Mouse (Mus musculus): ENCODE data around the gene Trmt44.
A peak's percentile ranks its signal among the peaks of the same experiment; 100 is the strongest.

Trmt44 gene

GRCm38 (mm10) chr5:35574653-35575599 lies at the start of gene Trmt44:
Gene Trmt44, minus strand, starts transcription at chr5:35575070.
- peak; percentile 80 to 91 for DNase-seq (ENCODE audit: low spot score in 2 of 2)

- DNase-seq (ENCODE audit: low spot score in 2 of 2): no peak
Observed at GRCm38 (mm10) chr5:35623831-35624230, 49.0 kb upstream of the Trmt44 start.

GRCm38 (mm10) chr5:35621114-35621513 lies 46.2 kb upstream of the Trmt44 start:
- no peak for DNase-seq (ENCODE audit: low spot score in 2 of 2)

GRCm38 (mm10) chr5:35616943-35617342 lies 42.1 kb upstream of the Trmt44 start:
- no peak for DNase-seq (ENCODE audit: low spot score in 2 of 2)

DNA sequence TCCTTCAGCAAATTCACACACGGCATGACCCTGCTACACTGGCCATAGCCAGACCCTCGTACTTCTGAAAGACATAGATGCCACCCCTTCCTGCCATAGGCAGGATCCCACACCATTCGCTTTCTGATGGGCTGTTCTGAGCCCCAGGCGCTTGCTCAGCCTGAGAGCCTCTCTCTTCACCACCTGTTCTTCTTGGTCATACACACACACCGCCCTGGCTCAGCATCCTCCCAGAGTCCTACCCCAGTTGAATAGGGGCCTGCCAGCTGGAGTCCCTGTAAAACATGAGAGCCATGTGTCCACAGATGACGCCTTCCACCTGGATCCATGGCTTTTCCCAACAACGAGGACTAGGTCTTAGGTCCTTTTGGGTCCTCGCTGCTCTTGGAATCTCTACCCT lies 37.9 kb upstream of the Trmt44 start:
- DNase-seq (ENCODE audit: low spot score in 2 of 2): no peak

- peak in 1 of 2 experiments; percentile 43 for DNase-seq (ENCODE audit: low spot score in 2 of 2)
Observed at GRCm38 (mm10) chr5:35611900-35612299, 37.0 kb upstream of the Trmt44 start.

DNA sequence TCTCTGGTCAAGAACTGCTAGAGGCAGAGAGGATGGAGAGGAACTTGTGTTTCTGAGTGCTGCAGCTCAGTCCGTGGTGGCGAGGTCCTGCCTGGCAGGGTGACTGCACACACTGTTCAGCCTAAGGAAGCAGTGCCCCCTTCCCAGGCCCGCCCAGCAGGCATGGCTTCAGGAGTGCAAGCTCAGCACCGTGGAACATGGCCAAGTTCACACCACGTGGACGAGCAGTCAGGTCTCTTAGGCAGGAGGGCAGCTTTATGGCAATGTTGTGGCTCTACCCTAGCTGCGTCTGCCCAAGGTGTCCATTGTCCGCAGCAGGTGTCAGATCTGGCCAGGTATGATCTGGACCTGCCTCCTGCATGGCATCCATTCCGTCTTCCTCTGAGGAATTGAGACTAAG lies 36.3 kb upstream of the Trmt44 start:
- DNase-seq (ENCODE audit: low spot score in 2 of 2): no peak

DNA sequence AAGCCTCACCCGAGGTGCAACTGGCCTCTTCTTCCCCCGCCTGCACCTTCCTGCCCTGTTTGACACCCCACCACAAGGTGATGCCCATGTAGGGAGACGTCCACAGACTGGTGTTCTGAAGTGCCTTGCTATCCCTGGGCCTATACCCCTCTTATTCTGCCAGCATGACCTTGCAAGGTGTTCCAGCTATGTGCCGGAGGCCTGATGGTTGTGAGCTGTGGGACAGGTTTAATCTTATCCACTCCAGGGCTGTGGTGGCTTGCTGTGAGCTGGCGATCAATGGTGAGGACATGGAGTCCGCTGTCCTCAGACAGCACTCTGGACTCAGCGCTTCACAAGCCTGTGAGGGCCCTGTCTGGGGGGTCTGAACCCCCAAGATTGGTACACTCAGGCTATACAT lies 35.5 kb upstream of the Trmt44 start:
- DNase-seq (ENCODE audit: low spot score in 2 of 2): no peak

GRCm38 (mm10) chr5:35609971-35610370 lies 35.1 kb upstream of the Trmt44 start:
- DNase-seq (ENCODE audit: low spot score in 2 of 2): no peak

GRCm38 (mm10) chr5:35609381-35609780 lies 34.5 kb upstream of the Trmt44 start:
- DNase-seq (ENCODE audit: low spot score in 2 of 2): peak in 1 of 2 experiments; percentile 22

DNA sequence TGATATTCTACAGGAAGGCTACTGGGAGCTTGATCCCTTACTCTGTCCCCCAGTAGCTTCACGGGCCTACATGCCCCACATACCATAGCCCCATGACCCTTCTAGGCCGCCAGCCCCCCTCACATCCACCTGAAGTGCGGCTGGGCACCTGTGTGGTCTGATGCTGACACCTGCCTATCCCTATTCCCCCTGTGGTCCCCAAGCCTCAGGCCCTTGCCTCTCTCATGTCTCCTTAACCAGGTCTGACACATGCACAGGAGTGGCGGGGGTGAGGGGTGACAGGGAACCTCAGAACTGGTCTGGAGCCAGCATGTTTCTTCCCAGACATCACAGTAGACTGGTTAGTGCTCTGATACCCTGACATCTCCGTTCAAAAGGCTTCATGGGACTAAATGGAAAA lies 33.7 kb upstream of the Trmt44 start:
- DNase-seq (ENCODE audit: low spot score in 2 of 2): no peak

DNA sequence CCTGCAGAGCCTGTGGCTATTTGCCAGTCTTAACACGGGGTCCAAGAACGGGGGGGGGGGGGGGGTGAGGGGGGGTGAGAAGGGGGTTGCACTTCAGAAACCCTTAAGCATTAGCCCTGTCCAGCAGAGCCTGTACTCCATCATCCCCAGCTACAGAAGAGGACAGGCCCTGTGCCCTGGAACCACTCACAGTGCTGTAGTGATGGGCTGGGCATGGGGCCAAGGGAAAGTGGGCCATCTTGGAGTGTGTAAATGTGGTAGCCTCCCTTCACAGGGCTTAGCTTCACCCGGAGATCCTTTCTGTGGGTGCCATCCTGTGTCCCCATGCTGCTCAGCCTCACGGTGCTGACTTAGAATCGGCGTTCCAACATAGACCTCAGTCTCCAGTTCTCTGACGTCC lies 32.9 kb upstream of the Trmt44 start:
- DNase-seq (ENCODE audit: low spot score in 2 of 2): peak in 1 of 2 experiments; percentile 38

DNA sequence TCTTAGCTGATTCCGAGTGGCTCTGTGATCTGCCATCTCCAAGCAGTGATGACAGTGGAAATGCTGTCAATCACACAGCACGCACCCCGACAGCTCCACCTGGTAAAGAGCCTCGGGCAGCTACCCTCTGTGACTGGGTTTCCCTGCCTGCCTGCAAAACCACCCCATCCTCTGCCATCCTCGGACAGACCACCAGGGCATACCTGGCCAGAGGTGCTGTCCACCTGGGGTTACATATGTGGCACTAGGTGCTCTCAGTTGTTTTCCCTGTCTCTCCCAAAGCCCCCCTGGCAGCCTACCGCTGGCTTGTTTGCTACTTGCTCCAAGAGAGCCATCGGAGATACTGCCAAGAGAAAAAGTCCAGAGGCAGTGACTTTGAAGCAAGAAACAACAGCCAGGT lies 31.9 kb upstream of the Trmt44 start:
- no peak for DNase-seq (ENCODE audit: low spot score in 2 of 2)

GRCm38 (mm10) chr5:35605355-35605754 lies 30.5 kb upstream of the Trmt44 start:
- no peak for DNase-seq (ENCODE audit: low spot score in 2 of 2)

GRCm38 (mm10) chr5:35601526-35601925 lies 26.7 kb upstream of the Trmt44 start:
- no peak for DNase-seq (ENCODE audit: low spot score in 2 of 2)

DNA sequence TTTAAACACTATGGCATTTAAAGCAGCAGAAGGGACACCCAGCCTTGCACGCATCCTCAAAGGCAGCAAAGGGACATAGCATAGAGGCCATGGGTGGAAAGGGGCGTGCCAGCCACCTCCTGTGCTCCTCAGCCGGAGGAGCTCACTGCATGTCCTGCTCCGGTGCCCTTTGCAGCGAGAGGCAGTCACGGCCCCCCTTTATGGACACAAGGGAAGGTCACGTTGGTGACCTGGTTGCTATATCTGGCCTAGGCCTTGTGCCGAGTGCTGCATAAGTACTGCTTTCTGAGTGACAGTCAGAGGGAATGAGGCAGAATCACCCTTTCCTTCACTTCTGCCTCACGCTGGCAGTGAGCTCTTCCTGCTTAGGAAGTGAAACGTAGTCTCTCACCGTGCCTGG lies 25.4 kb upstream of the Trmt44 start:
- DNase-seq (ENCODE audit: low spot score in 2 of 2): no peak

DNA sequence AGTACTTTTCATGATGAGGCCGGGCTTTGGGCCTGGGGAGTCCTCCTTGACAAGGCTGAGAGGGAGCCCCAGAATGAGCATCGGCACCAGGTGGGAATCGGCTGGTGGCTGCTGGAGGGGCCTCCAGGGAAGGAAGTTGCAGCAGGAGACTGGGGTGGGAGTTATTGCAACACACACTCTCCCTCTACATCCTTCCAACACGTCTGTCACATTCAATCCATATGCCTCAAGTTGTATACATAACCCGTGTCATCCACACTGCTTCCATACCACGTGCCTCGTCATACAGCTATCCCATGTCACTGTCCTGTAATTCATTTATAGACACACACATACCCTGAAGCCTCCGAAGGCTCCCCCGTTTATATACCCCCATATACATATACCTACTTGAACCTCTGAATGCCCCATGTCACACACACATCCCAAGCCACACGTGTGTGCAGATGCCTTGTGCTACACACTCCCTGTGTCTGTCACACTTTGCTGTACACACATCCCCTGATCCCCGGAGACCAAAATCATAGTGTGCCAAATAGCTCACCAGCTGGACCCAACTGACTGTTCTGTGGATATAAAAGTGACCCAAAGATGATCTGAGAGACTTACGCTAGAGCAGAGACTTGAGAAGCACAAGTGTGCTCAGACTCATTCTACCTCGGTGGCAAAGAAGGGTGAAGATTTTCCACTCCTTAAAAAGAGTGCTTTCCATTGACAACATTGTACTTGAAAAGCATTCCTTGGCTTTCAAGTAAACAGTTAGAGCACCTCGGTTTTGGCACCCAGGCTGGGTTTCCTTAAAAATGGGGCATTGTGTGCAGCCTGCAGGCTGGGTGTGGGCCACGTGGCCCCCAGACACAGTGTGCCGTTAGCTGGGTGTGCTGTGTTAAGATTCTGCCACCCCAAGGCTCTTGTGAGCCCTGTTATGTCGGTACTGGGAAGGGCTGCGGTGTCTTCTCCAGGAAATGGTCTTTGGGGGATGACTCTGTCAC lies 21.6 kb upstream of the Trmt44 start:
- DNase-seq (ENCODE audit: low spot score in 2 of 2): no peak

- peak; percentile 57 to 80 for DNase-seq (ENCODE audit: low spot score in 2 of 2)
Observed at GRCm38 (mm10) chr5:35595706-35596105, 20.8 kb upstream of the Trmt44 start.

GRCm38 (mm10) chr5:35594768-35595167 lies 19.9 kb upstream of the Trmt44 start:
- DNase-seq (ENCODE audit: low spot score in 2 of 2): no peak

- no peak for DNase-seq (ENCODE audit: low spot score in 2 of 2)
Observed at GRCm38 (mm10) chr5:35593272-35593671, 18.4 kb upstream of the Trmt44 start.

GRCm38 (mm10) chr5:35592824-35593223 lies 18.0 kb upstream of the Trmt44 start:
- DNase-seq (ENCODE audit: low spot score in 2 of 2): no peak

DNA sequence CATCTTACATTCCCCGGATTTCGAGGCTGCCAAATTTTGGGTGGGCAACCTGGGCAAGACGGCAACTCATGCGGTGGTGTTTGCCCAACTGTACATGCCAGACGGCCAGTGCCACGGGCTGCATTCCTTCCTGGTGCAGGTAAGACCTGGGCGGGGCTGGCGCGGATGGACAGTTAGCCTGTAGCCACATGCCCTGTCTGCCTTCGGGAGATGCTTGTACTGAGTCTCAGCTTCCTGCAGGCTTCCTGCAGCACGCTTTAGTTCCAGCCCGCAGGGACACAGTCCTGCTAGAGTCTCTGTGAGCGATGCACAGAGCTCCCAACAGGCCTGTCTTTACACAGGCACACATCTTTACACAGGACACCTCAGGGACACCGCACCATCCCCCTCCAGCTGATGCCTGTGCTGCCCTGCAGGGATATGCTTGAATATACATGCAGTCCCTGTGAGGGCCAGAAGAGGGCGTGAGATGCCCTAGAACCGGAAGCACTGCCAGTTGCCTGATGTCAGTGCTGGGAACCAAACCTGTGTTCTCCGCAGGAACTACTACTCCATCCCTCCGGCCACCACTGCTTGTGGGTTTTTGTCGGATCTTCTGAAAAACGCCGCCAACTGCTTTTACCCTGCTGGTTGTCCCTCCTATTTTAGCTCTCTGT lies 17.3 kb upstream of the Trmt44 start:
- no peak for DNase-seq (ENCODE audit: low spot score in 2 of 2)
